Mouse (Mus musculus): ENCODE measurements around the gene Mgst2.

DNA sequence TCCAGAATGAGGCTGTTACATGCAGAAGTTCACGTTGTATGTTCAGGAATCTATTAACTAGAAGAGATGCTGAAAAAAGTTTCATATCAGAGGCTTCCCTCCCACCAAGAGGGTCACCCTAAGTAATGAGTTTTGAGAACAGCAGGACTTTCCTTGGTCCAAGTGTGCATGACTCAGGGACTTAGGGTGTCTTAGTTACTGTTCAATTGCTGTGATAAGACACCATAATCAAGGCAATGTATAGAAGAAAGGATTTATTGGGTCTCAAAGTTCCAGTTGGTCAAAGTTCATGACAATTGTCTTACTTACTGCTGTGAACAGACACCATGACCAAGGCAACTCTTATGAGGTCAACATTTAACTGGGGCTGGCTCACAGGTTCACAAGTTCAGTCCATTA, 10.9 kb downstream of the Mgst2 start:
- TF ChIP-seq CTCF (IDR thresholded peaks at IDR 0.05; ENCODE audit: extremely low read depth, insufficient read depth, insufficient read length, insufficient replicate concordance) (no peak), POLR2A (IDR thresholded peaks at IDR 0.05; ENCODE audit: low read depth, low read length) (no peak)

All from spleen, adult 2 months (tissue).